Comparison of ENCODE assay signal across 26 mouse cellular contexts in the genomic region with DNA sequence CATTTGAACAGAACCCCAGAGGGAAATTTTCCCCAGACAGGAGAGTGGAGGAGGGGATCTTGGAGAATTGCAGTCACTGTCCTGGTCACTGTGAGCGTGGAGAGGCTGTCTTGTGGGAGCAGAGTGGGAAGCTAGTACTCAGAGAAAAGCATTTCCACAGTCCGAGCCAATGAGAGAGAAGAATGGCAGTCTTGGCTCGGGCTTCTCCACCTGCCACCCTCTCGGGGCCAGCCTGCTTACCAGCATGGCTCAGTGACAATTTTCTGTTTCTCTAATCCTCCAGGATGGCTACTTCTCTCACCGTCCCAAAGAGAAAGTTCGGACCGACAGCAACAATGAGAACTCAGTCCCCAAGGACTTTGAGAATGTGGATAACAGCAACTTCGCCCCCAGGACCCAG.
A peak's percentile ranks its signal among the peaks of the same experiment; 100 is the strongest.
DNase-seq lines count a peak whose midpoint lies in the region; ATAC-seq and TF ChIP-seq lines count a peak whose summit lies in the region.
"Had no signal": no experiment of that assay in that cellular context is flagged by ENCODE, and none has a peak within 500 bp of the region (broad histone marks: within the 10 kb centered on the region; RNA-seq: fewer than 3 reads in every experiment).

No protein-coding gene starts in this region.

- peak; percentile 61 for DNase-seq in hindbrain, postnatal 0 days (ENCODE audit: low spot score)
- DNase-seq in ovary, postnatal 36 days (ENCODE audit: low spot score) = no peak
- DNase-seq: adrenal gland, postnatal 25 days; B cell, adult 2 months; cerebellum, adult 2 months; gastrocnemius, postnatal 25 days; heart, postnatal 36 days; kidney, postnatal 10 days; layer of hippocampus, adult 9-11 months; thymus, postnatal 4 days had no signal

- no peak overlapping the region for H3K9ac ChIP-seq in forebrain, embryonic 15.5 days (replicated peaks)
- H3K9ac ChIP-seq in forebrain, embryonic 13.5 days = no peak overlapping the region
- no peak overlapping the region for H3K9ac ChIP-seq in hindbrain, postnatal 0 days (replicated peaks; ENCODE audit: low read length)
- H3K9ac ChIP-seq in hindbrain, embryonic 13.5 days = no peak overlapping the region
- H3K9ac ChIP-seq in midbrain, embryonic 13.5 days (replicated peaks) = no peak overlapping the region
- no peak overlapping the region for H3K9ac ChIP-seq in midbrain, embryonic 15.5 days
- H3K9ac ChIP-seq: embryonic facial prominence, embryonic 15.5 days; limb, embryonic 13.5 days; lung, embryonic 15.5 days; midbrain, embryonic 12.5 days; neural tube, embryonic 12.5 days had no signal

- no peak overlapping the region for H3K4me2 ChIP-seq in forebrain, embryonic 15.5 days (replicated peaks)
- no peak overlapping the region for H3K4me2 ChIP-seq in forebrain, embryonic 13.5 days
- H3K4me2 ChIP-seq in hindbrain, postnatal 0 days (ENCODE audit: low read depth, low read length) = no peak overlapping the region
- no peak overlapping the region for H3K4me2 ChIP-seq in hindbrain, embryonic 13.5 days
- H3K4me2 ChIP-seq in midbrain, embryonic 13.5 days (replicated peaks) = no peak overlapping the region
- H3K4me2 ChIP-seq in midbrain, embryonic 15.5 days = no peak overlapping the region
- H3K4me2 ChIP-seq: embryonic facial prominence, embryonic 15.5 days; heart, embryonic 11.5 days; limb, embryonic 13.5 days; liver, embryonic 11.5 days; lung, embryonic 15.5 days; midbrain, embryonic 12.5 days; neural tube, embryonic 12.5 days had no signal

- H3K27me3 ChIP-seq in forebrain, embryonic 15.5 days = no peaks in the 10 kb centered on the region
- no peaks in the 10 kb centered on the region for H3K27me3 ChIP-seq in forebrain, embryonic 13.5 days
- H3K27me3 ChIP-seq in hindbrain, postnatal 0 days (ENCODE audit: insufficient read depth, low read length) = no peaks in the 10 kb centered on the region
- peaks cover 7% of the 10 kb centered on the region for H3K27me3 ChIP-seq in hindbrain, embryonic 13.5 days
- H3K27me3 ChIP-seq in midbrain, embryonic 13.5 days = peaks cover 33% of the 10 kb centered on the region
- H3K27me3 ChIP-seq in midbrain, embryonic 15.5 days (replicated peaks) = no peaks in the 10 kb centered on the region
- H3K27me3 ChIP-seq: embryonic facial prominence, embryonic 15.5 days; limb, embryonic 13.5 days; lung, embryonic 15.5 days; neural tube, embryonic 12.5 days had no signal

- no peak for TF ChIP-seq CTCF in hindbrain, postnatal 0 days (IDR thresholded peaks at IDR 0.05; ENCODE audit: low read depth)

- H3K4me3 ChIP-seq in forebrain, embryonic 15.5 days = no peak overlapping the region
- H3K4me3 ChIP-seq in forebrain, embryonic 13.5 days = no peak overlapping the region
- H3K4me3 ChIP-seq in hindbrain, postnatal 0 days (ENCODE audit: low read length) = no peak overlapping the region
- no peak overlapping the region for H3K4me3 ChIP-seq in hindbrain, embryonic 13.5 days
- no peak overlapping the region for H3K4me3 ChIP-seq in midbrain, embryonic 13.5 days (replicated peaks)
- H3K4me3 ChIP-seq in midbrain, embryonic 15.5 days = no peak overlapping the region
- H3K4me3 ChIP-seq: embryonic facial prominence, embryonic 10.5 days; embryonic facial prominence, embryonic 15.5 days; left cerebral cortex, adult 2 months; limb, embryonic 13.5 days; lung, embryonic 15.5 days; midbrain, embryonic 12.5 days; myocyte; neural tube, embryonic 12.5 days had no signal

- H3K36me3 ChIP-seq in forebrain, embryonic 15.5 days = no peaks in the 10 kb centered on the region
- no peaks in the 10 kb centered on the region for H3K36me3 ChIP-seq in forebrain, embryonic 13.5 days (ENCODE audit: poor library complexity, severe bottlenecking)
- no peaks in the 10 kb centered on the region for H3K36me3 ChIP-seq in hindbrain, postnatal 0 days (ENCODE audit: insufficient read depth, low read length)
- H3K36me3 ChIP-seq in hindbrain, embryonic 13.5 days = no peaks in the 10 kb centered on the region
- no peaks in the 10 kb centered on the region; the same call in 1 of the 2 replicates for H3K36me3 ChIP-seq in midbrain, embryonic 13.5 days
- H3K36me3 ChIP-seq in midbrain, embryonic 15.5 days (replicated peaks) = no peaks in the 10 kb centered on the region
- H3K36me3 ChIP-seq: embryonic facial prominence, embryonic 10.5 days; embryonic facial prominence, embryonic 15.5 days; limb, embryonic 13.5 days; lung, embryonic 15.5 days; midbrain, embryonic 12.5 days; neural tube, embryonic 12.5 days had no signal

- no peak overlapping the region for H3K27ac ChIP-seq in forebrain, embryonic 15.5 days (replicated peaks)
- no peak overlapping the region for H3K27ac ChIP-seq in forebrain, embryonic 13.5 days
- no peak overlapping the region for H3K27ac ChIP-seq in hindbrain, postnatal 0 days
- H3K27ac ChIP-seq in hindbrain, embryonic 13.5 days = no peak overlapping the region
- no peak overlapping the region for H3K27ac ChIP-seq in midbrain, embryonic 13.5 days
- H3K27ac ChIP-seq in midbrain, embryonic 15.5 days = no peak overlapping the region
- H3K27ac ChIP-seq: embryonic facial prominence, embryonic 15.5 days; left cerebral cortex, adult 2 months; limb, embryonic 13.5 days; lung, embryonic 15.5 days; midbrain, embryonic 12.5 days; neural tube, embryonic 12.5 days had no signal

- no peaks in the 10 kb centered on the region for H3K9me3 ChIP-seq in forebrain, embryonic 15.5 days
- no peaks in the 10 kb centered on the region for H3K9me3 ChIP-seq in forebrain, embryonic 13.5 days (replicated peaks)
- H3K9me3 ChIP-seq in hindbrain, postnatal 0 days (ENCODE audit: low read length) = no peaks in the 10 kb centered on the region
- no peaks in the 10 kb centered on the region for H3K9me3 ChIP-seq in hindbrain, embryonic 13.5 days
- H3K9me3 ChIP-seq in midbrain, embryonic 13.5 days = no peaks in the 10 kb centered on the region
- H3K9me3 ChIP-seq in midbrain, embryonic 15.5 days = no peaks in the 10 kb centered on the region
- H3K9me3 ChIP-seq: embryonic facial prominence, embryonic 10.5 days; embryonic facial prominence, embryonic 15.5 days; limb, embryonic 13.5 days; lung, embryonic 15.5 days; midbrain, embryonic 12.5 days; neural tube, embryonic 12.5 days had no signal

- 36% methylated on average over 8 of the region's 8 CpGs for WGBS in forebrain, embryonic 15.5 days
- WGBS in forebrain, embryonic 13.5 days = 65% methylated on average over 8 of the region's 8 CpGs
- WGBS in hindbrain, postnatal 0 days = 31% methylated on average over 8 of the region's 8 CpGs
- 69% methylated on average over 8 of the region's 8 CpGs for WGBS in hindbrain, embryonic 13.5 days
- 64% methylated on average over 8 of the region's 8 CpGs for WGBS in midbrain, embryonic 13.5 days
- 50% methylated on average over 8 of the region's 8 CpGs for WGBS in midbrain, embryonic 15.5 days

- ATAC-seq in forebrain, embryonic 15.5 days (replicated peaks) = 0 out of 2 replicates have a peak, but pooled peaks have one; percentile 26
- no peak for ATAC-seq in forebrain, embryonic 13.5 days
- peak; percentile 52; the same call in 1 of the 2 replicates for ATAC-seq in hindbrain, postnatal 0 days
- ATAC-seq in hindbrain, embryonic 13.5 days (ENCODE audit: low FRiP score) = no peak
- 0 out of 2 replicates have a peak, but pooled peaks have one; percentile 18 for ATAC-seq in midbrain, embryonic 13.5 days
- ATAC-seq in midbrain, embryonic 15.5 days (replicated peaks) = 0 out of 2 replicates have a peak, but pooled peaks have one; percentile 27
- ATAC-seq: intestine, embryonic 16.5 days had no signal

- H3K4me1 ChIP-seq in forebrain, embryonic 15.5 days = peaks cover 44% of the 10 kb centered on the region
- peaks cover 46% of the 10 kb centered on the region for H3K4me1 ChIP-seq in forebrain, embryonic 13.5 days
- H3K4me1 ChIP-seq in hindbrain, postnatal 0 days (ENCODE audit: insufficient read depth, low read length) = peaks cover 26% of the 10 kb centered on the region
- H3K4me1 ChIP-seq in hindbrain, embryonic 13.5 days (replicated peaks) = peaks cover 39% of the 10 kb centered on the region
- H3K4me1 ChIP-seq in midbrain, embryonic 13.5 days (replicated peaks) = peaks cover 33% of the 10 kb centered on the region
- peaks cover 16% of the 10 kb centered on the region for H3K4me1 ChIP-seq in midbrain, embryonic 15.5 days
- H3K4me1 ChIP-seq: lung, embryonic 15.5 days had no signal

Comparison
In these comparisons a context has a peak if more than half of its experiments do, and no peak if none do; other contexts are left out.
1. ATAC-seq: peak in forebrain, embryonic 15.5 days (single experiment), hindbrain, postnatal 0 days (single experiment), midbrain, embryonic 13.5 days (single experiment) and midbrain, embryonic 15.5 days (single experiment); none in forebrain, embryonic 13.5 days (single experiment) and hindbrain, embryonic 13.5 days (single experiment).